Mouse (Mus musculus) embryo, embryonic 11 days (tissue): ENCODE results near the gene Ggt5.

Experiments
- DNase-seq: peaks from one replicate; pipeline ENCODE4 v3.0.0-alpha.2; 2015

Gene Ggt5

GRCm38 (mm10) chr10:75632633-75633032 lies 43.5 kb downstream of the Ggt5 start:
- peak; percentile 23 for DNase-seq

- no peak for DNase-seq
Observed at GRCm38 (mm10) chr10:75633048-75633447, 43.9 kb downstream of the Ggt5 start.

GRCm38 (mm10) chr10:75633576-75634139 lies 44.5 kb downstream of the Ggt5 start:
- no peak for DNase-seq

GRCm38 (mm10) chr10:75634610-75635009 lies 45.5 kb downstream of the Ggt5 start:
- no peak for DNase-seq

- no peak for DNase-seq
Observed at GRCm38 (mm10) chr10:75635019-75635692, 46.0 kb downstream of the Ggt5 start.

GRCm38 (mm10) chr10:75635693-75636055 lies 46.5 kb downstream of the Ggt5 start:
- DNase-seq: peak; percentile 79

GRCm38 (mm10) chr10:75636084-75636786 lies 47.1 kb downstream of the Ggt5 start:
- no peak for DNase-seq

- no peak for DNase-seq
Observed at GRCm38 (mm10) chr10:75637711-75638110, 48.6 kb downstream of the Ggt5 start.

GRCm38 (mm10) chr10:75641721-75642222 lies 52.6 kb downstream of the Ggt5 start:
- no peak for DNase-seq

GRCm38 (mm10) chr10:75642436-75642835 lies 53.3 kb downstream of the Ggt5 start:
- no peak for DNase-seq

- DNase-seq: no peak
Observed at GRCm38 (mm10) chr10:75642891-75643290, 53.8 kb downstream of the Ggt5 start.

GRCm38 (mm10) chr10:75643741-75644343 lies 54.7 kb downstream of the Ggt5 start, which contains the start of gene Susd2:
Gene Susd2, minus strand, starts transcription at chr10:75644008.
- peak; percentile 79 for DNase-seq

- DNase-seq: no peak
Observed at GRCm38 (mm10) chr10:75645616-75646015, 56.5 kb downstream of the Ggt5 start.

GRCm38 (mm10) chr10:75646406-75646805 lies 57.3 kb downstream of the Ggt5 start:
- no peak for DNase-seq

GRCm38 (mm10) chr10:75647362-75647761 lies 58.2 kb downstream of the Ggt5 start:
- no peak for DNase-seq

- no peak for DNase-seq
Observed at GRCm38 (mm10) chr10:75648091-75648490, 59.0 kb downstream of the Ggt5 start.

- DNase-seq: no peak
Observed at GRCm38 (mm10) chr10:75649001-75649400, 59.9 kb downstream of the Ggt5 start.

GRCm38 (mm10) chr10:75649406-75649995 lies 60.4 kb downstream of the Ggt5 start:
- DNase-seq: no peak

- no peak for DNase-seq
Observed at GRCm38 (mm10) chr10:75650306-75650902, 61.3 kb downstream of the Ggt5 start.

GRCm38 (mm10) chr10:75651381-75652068 lies 62.4 kb downstream of the Ggt5 start:
- DNase-seq: no peak

- no peak for DNase-seq
Observed at GRCm38 (mm10) chr10:75654053-75654452, 64.9 kb downstream of the Ggt5 start.

GRCm38 (mm10) chr10:75657165-75657564 lies 68.0 kb downstream of the Ggt5 start:
- no peak for DNase-seq
